Mouse (Mus musculus) forebrain, postnatal 0 days (tissue): Measurements from ENCODE around the gene Gm3336. TPM values are rescaled to one million over a fixed set of nuclear protein-coding genes. Genes with fewer than 3 reads are reported as not detected.

Experiments
- ATAC-seq: fragments of 200-750 bp; cut with Nextera tagmentation; 2 replicates; pipeline ENCODE4 v1.8.0; 2017; ENCODE audit warnings: mild to moderate bottlenecking, moderate library complexity
- DNase-seq: peaks from one replicate; pipeline ENCODE4 v3.0.0-alpha.2; 2015
- H3K27ac ChIP-seq: fragments of 300-500 bp; sonication (generic); 2 replicates; pipeline ENCODE4 v1.5.1; 2014; ENCODE audit warnings: low read depth, mild to moderate bottlenecking, antibody characterized with exemption, low read length, moderate library complexity, mixed read lengths
- H3K27me3 ChIP-seq: fragments of 300-500 bp; sonication (generic); 2 replicates; pipeline ENCODE4 v1.6.1; 2014; ENCODE audit warnings: mild to moderate bottlenecking, low read length, mixed read lengths; ENCODE audit not compliant: insufficient read depth
- H3K36me3 ChIP-seq: fragments of 300-500 bp; sonication (generic); 2 replicates; pipeline ENCODE4 v1.6.1; 2014; ENCODE audit warnings: mild to moderate bottlenecking, moderate library complexity; ENCODE audit not compliant: insufficient read depth
- H3K4me1 ChIP-seq: fragments of 300-500 bp; sonication (generic); 2 replicates; pipeline ENCODE4 v1.6.1; 2014; ENCODE audit warnings: antibody characterized with exemption; ENCODE audit not compliant: insufficient read depth
- H3K4me2 ChIP-seq: fragments of 300-500 bp; sonication (generic); 2 replicates; pipeline ENCODE4 v1.6.1; 2014; ENCODE audit warnings: low read depth, mild to moderate bottlenecking, moderate library complexity
- H3K4me3 ChIP-seq: fragments of 300-500 bp; sonication (generic); 2 replicates; pipeline ENCODE4 v1.5.1; 2014; ENCODE audit warnings: low read depth, low read length, mixed read lengths
- H3K9ac ChIP-seq: fragments of 300-500 bp; sonication (generic); 2 replicates; pipeline ENCODE4 v1.6.1; 2014; ENCODE audit warnings: mild to moderate bottlenecking
- H3K9me3 ChIP-seq: fragments of 300-500 bp; sonication (generic); 2 replicates; pipeline ENCODE4 v1.6.1; 2016; ENCODE audit warnings: low read length
- CTCF ChIP-seq: sonication (generic); IDR thresholded peaks from 2 replicates; pipeline ENCODE4 v1.5.1; 2016; ENCODE audit warnings: antibody characterized with exemption, control low read depth, low read depth
- WGBS: fragments of 180-500 bp; shearing (Covaris S2); extraction: QIAGEN DNeasy Blood & Tissue Kit; methylation state at CpG from one replicate; pipeline ENCODE4 v1.1.7; 2014; 5-methylcytosine and 5-hydroxymethylcytosine counted together
- polyA plus RNA-seq: library from polyadenylated mRNA; unstranded; fragments of >200 nt; fragmentation: Nextera tagmentation; extraction: Ambion mirVana; gene quantifications from 2 replicates; pipeline ENCODE4 v1.2.1, GENCODE M21; 2015
- total RNA-seq: library from RNA; depleted of rRNA; stranded (reverse); fragments of >200 nt; gene quantifications from 2 replicates; pipeline ENCODE4 v1.2.3, GENCODE M21; 2014

Gene Gm3336
- total and polyA plus RNA-seq, 2 experiments from 2014 or later: not detected

- H3K9ac ChIP-seq: no peak overlapping the region
- H3K4me2 ChIP-seq: no peak overlapping the region
- peaks cover 18% of the 10 kb centered on the region for H3K27me3 ChIP-seq
- H3K27ac ChIP-seq: no peak overlapping the region
- DNase-seq: no peak
- no peaks in the 10 kb centered on the region for H3K36me3 ChIP-seq
- TF ChIP-seq CTCF: no peak
- no peaks in the 10 kb centered on the region for H3K9me3 ChIP-seq
- no peak for ATAC-seq
- no peak overlapping the region for H3K4me3 ChIP-seq
- no peaks in the 10 kb centered on the region for H3K4me1 ChIP-seq
- 35% methylated on average over 14 of the region's 14 CpGs for WGBS
These were observed 7.6 kb downstream of the Gm3336 start for GRCm38 (mm10) chr8:70725792-70726447.

- Histone ChIP-seq H3K4me1 (no peaks in the 10 kb centered on the region), H3K27ac (no peak overlapping the region), H3K4me3 (no peak overlapping the region), H3K9me3 (no peaks in the 10 kb centered on the region), H3K27me3 (peaks cover 18% of the 10 kb centered on the region), H3K4me2 (no peak overlapping the region), H3K9ac (no peak overlapping the region), H3K36me3 (no peaks in the 10 kb centered on the region)
- TF ChIP-seq CTCF: no peak
- DNase-seq: no peak
- ATAC-seq: no peak
- WGBS: 46% methylated on average over 11 of the region's 11 CpGs
These were observed 8.4 kb downstream of the Gm3336 start for GRCm38 (mm10) chr8:70726721-70727120.

GRCm38 (mm10) chr8:70729808-70730475 is 11.6 kb downstream of the Gm3336 start:
- no peak overlapping the region for H3K9ac ChIP-seq
- no peaks in the 10 kb centered on the region for H3K4me1 ChIP-seq
- DNase-seq (no peak), ATAC-seq (no peak)
- 6% methylated on average over 34 of the region's 34 CpGs for WGBS
- no peaks in the 10 kb centered on the region for H3K9me3 ChIP-seq
- peak overlapping the region; percentile 32 for H3K4me2 ChIP-seq
- peak; percentile 37 for TF ChIP-seq CTCF
- peaks cover 22% of the 10 kb centered on the region for H3K27me3 ChIP-seq
- no peaks in the 10 kb centered on the region for H3K36me3 ChIP-seq
- no peak overlapping the region for H3K4me3 ChIP-seq
- H3K27ac ChIP-seq: no peak overlapping the region

- 90% methylated on average over 4 of the region's 4 CpGs for WGBS
- Histone ChIP-seq H3K27me3 (peaks cover 22% of the 10 kb centered on the region), H3K9me3 (no peaks in the 10 kb centered on the region), H3K4me3 (no peak overlapping the region), H3K27ac (no peak overlapping the region), H3K4me2 (no peak overlapping the region), H3K9ac (no peak overlapping the region), H3K36me3 (no peaks in the 10 kb centered on the region), H3K4me1 (no peaks in the 10 kb centered on the region)
- no peak for DNase-seq
- no peak for TF ChIP-seq CTCF
- ATAC-seq: no peak
These were observed 12.6 kb downstream of the Gm3336 start for GRCm38 (mm10) chr8:70730956-70731355.

- WGBS: 76% methylated on average over 5 of the region's 5 CpGs
- Histone ChIP-seq H3K36me3 (no peaks in the 10 kb centered on the region), H3K4me1 (no peaks in the 10 kb centered on the region), H3K27ac (no peak overlapping the region), H3K4me3 (no peak overlapping the region), H3K9ac (no peak overlapping the region), H3K27me3 (peaks cover 7% of the 10 kb centered on the region), H3K4me2 (no peak overlapping the region), H3K9me3 (no peaks in the 10 kb centered on the region)
- no peak for TF ChIP-seq CTCF
- ATAC-seq: no peak
- no peak for DNase-seq
These were observed 19.4 kb downstream of the Gm3336 start for GRCm38 (mm10) chr8:70737705-70738104.

GRCm38 (mm10) chr8:70738211-70738610 is 19.9 kb downstream of the Gm3336 start:
- H3K4me1 ChIP-seq: no peaks in the 10 kb centered on the region
- 78% methylated on average over 3 of the region's 3 CpGs for WGBS
- no peak for ATAC-seq
- H3K9ac ChIP-seq: no peak overlapping the region
- H3K9me3 ChIP-seq: no peaks in the 10 kb centered on the region
- no peak for TF ChIP-seq CTCF
- peaks cover 12% of the 10 kb centered on the region for H3K27me3 ChIP-seq
- DNase-seq: no peak
- H3K27ac ChIP-seq: no peak overlapping the region
- H3K4me2 ChIP-seq: no peak overlapping the region
- H3K36me3 ChIP-seq: no peaks in the 10 kb centered on the region
- no peak overlapping the region for H3K4me3 ChIP-seq

GRCm38 (mm10) chr8:70741661-70742060 is 23.3 kb downstream of the Gm3336 start:
- no peaks in the 10 kb centered on the region for H3K9me3 ChIP-seq
- H3K27ac ChIP-seq: no peak overlapping the region
- no peaks in the 10 kb centered on the region; the same call in 1 of the 2 replicates for H3K4me1 ChIP-seq
- ATAC-seq: no peak
- H3K36me3 ChIP-seq: no peaks in the 10 kb centered on the region
- no peak overlapping the region for H3K4me3 ChIP-seq
- H3K4me2 ChIP-seq: no peak overlapping the region
- WGBS: 56% methylated on average over 5 of the region's 5 CpGs
- DNase-seq: no peak
- TF ChIP-seq CTCF: no peak
- peaks cover 31% of the 10 kb centered on the region for H3K27me3 ChIP-seq
- H3K9ac ChIP-seq: no peak overlapping the region
